Mouse (Mus musculus): Measurements from ENCODE around the gene Spata31d1a.

The Spata31d1a gene

DNA sequence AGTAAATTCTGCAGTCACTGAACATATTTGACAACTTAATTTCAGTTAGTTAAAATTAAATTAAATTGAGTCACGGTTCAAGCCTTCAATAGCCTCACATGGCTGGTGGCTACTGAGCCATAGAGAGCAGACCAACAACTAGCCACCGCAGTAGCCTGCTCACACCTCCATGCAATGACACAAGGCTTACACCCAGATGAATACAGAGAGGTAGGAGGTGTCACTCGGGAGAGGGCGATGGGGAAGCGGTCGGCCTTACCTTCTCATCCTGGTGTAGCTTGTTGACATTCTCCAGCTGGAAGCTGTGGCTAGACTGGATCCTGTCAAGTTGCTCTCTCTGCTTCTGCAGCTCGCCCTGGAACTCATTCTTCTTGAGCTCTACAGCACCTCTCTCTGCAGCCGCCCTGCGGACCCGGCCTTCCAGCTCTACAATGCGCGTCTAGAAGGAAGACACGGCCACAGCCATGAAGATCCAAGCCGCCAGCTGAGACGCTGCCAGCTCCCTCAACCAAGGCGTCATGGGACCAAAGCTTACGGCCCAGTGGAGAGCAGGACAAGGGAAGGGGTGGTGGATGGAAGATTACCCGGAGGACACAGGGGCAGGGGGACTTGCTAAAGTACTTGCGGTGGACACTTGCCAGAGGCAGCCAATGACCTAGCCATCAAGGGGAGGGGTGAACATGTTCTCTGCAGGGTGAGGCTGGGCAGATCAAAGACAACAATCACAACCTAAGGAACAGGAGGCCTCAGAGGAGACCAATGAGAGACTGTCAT lies 46.0 kb downstream of the Spata31d1a start:
- DNase-seq (ENCODE audit: low spot score) = no peak

- DNase-seq (ENCODE audit: low spot score) = no peak
Observed at GRCm38 (mm10) chr13:59661966-59662365, 48.2 kb downstream of the Spata31d1a start.

GRCm38 (mm10) chr13:59661387-59661786 lies 48.7 kb downstream of the Spata31d1a start:
- DNase-seq (ENCODE audit: low spot score) = no peak

DNA sequence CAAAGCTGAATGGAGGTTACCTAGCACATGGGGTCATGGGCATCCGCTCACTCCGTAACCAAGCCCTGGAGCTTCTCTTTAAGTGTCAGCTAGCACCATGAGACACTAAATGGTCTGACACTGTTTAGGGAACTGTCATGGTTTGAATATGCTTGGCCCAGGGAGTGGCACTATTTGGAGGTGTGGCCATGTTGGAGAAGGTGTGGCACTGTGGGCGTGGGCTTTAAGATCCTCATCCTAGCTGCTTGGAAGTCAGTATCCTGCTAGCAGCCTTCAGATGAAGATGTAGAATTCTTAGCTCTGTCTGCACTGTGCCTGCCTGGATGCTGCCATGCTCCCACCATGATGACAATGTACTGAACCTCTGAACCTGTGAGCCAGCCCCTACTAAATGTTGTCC lies 49.8 kb downstream of the Spata31d1a start:
- no peak for DNase-seq (ENCODE audit: low spot score)

DNA sequence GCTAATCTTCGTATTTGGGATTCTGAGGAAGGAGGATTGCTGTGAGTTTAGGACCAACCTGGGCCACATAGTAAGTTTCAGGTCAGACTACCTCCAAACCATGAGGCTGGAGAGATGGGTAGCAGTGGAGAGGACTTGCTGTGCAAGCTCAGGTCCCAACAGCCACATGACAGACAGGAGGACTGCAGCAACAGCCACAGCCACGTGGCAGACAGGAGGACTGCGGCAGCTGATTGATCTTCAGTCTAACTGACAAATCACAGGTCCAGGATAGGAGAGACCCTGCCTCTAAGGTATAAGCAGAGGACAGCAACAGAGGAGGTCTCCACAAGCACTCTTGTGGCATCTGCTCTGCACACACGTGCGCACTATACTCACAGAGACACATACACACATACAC lies 52.3 kb downstream of the Spata31d1a start:
- DNase-seq (ENCODE audit: low spot score) = no peak

- DNase-seq (ENCODE audit: low spot score) = no peak
Observed at GRCm38 (mm10) chr13:59656975-59657388, 53.1 kb downstream of the Spata31d1a start.

GRCm38 (mm10) chr13:59656316-59656832 lies 53.8 kb downstream of the Spata31d1a start:
- DNase-seq (ENCODE audit: low spot score) = no peak

DNA sequence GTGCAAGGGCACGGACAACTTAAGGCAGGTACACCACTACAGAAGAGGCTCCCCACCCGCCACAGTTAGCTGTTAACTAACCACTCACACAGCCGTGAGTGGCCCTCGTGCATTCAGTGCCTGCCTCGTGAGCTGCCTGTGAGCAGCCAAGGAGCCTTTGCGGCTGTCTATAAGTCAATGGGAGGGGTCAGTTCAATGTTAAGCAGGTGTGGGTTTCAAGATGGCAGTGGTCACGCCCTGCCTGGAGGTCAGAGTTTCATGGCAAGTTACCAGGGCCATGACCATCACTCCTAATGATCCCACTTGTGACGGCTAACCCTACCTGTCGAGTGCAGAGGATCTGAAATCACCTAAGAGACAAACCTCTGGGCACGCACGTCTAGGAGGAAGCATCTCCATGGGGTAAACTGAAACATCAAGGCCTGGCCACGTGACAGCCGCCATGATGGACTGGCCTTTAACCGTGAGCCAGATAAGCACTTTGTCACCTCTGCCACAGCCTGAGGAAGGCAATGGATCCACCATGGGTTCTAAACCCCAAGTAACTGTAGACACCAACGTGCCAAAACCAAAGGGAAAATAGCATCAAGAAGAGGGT lies 54.3 kb downstream of the Spata31d1a start:
- no peak for DNase-seq (ENCODE audit: low spot score)

- DNase-seq (ENCODE audit: low spot score) = no peak
Observed at GRCm38 (mm10) chr13:59654465-59654864, 55.7 kb downstream of the Spata31d1a start.

DNA sequence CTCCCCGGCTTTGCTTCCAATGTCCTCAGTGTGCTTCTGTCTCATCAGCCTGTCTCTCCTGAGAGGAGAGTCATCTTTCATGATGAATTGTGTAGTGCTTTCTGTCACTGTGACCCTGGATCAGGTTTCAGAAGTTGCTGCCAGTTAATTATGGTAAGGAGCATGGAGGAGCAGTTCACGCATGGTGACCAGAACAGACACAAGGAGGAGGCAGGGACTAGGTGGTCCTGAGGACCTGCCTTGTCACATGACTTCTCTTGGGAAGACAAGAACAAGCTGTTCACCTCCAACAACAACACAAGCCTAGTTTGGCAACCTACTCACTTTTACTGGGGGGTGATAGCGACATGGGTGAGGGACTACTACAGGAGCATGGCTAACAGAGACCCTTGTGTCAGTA lies 57.0 kb downstream of the Spata31d1a start:
- DNase-seq (ENCODE audit: low spot score) = no peak

DNA sequence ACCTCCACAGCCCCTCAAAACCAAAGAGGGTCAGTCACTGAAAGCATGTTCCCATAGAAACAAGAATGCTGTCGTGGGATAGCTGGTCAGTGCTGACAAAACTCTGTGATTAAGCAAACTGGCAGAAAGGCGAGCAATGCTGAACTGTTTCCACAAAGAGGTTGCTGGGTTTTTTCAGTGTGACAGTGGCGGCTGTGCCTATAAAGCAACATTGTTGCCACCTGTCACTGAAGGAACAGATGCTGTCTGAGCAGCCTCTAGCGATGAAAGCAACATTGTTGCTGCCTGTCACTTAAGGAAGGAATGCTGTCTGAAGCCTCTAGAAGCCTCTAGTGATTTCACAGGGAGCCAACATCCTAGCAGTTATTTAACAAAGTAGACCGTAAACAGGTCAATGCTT lies 57.5 kb downstream of the Spata31d1a start:
- DNase-seq (ENCODE audit: low spot score) = no peak

All from left cerebral cortex, adult 11 months (tissue).